Mouse (Mus musculus): Measurements from ENCODE around the gene Med16. TPM values are rescaled to one million over a fixed set of nuclear protein-coding genes. Genes with fewer than 3 reads are reported as not detected.
"Not testable (repeated sequence)": the region's sequence is repeated elsewhere in the genome, so short reads cannot be mapped to it uniquely, and the experiment has no call there.

Med16 gene
- polyA plus RNA-seq, 1 experiment from 2014 or later, result 33.2 TPM

DNA sequence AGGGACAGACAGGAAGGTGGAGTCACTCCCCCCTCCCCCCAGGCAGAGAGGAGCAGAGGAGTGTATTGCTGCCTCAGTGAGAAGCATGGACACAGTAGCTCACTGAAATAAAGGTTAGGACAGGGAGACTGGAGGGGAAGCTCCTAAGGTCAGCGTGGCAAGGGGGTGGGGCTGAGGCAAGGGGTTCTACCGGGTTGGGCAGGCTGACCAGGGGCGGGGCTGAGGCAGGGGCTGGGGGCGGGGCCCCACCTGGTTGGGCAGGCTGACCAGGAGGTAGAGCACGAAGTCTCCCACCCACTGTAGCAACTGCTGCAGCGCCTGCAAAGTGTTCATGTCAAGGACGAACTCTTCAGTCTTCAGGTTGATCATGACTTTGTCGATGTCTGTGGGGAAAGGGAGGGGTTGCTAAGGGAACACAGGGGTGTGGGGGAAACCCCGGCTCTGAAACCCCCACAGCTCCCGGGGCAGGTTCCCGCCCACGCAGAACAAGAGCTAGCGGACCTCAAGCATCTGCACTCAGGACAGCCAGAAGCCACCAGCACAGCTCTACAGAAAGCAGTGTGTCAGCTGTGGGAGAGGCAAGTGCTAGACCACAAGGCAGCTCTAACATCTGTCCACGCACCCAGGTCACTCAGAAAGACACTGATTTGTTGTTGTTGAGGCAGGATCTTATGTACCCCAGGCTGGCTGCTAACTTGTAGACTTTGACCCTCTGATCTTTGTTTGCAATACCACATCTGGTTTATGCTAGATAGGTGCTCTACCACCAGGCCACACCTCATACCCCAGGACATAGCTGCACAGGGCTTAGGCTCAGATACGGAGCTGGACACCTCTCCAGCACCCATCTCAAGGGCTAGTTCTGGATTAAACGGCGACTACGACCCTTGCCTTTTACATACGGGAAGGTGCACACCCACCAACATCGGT, 11.1 kb downstream of the Med16 start:
- Histone ChIP-seq H3K9ac (replicated peaks; ENCODE audit: low read depth, low read length) (no peak overlapping the region), H3K4me2 (ENCODE audit: low read depth, low read length) (no peak overlapping the region), H3K27me3 (ENCODE audit: control insufficient read depth, insufficient read depth, low read length) (no peaks in the 10 kb centered on the region), H3K9me3 (ENCODE audit: control insufficient read depth, low read length) (no peaks in the 10 kb centered on the region), H3K27ac (ENCODE audit: low read depth, low read length) (no peak overlapping the region), H3K4me1 (ENCODE audit: control insufficient read depth, insufficient read depth, low read length) (no peaks in the 10 kb centered on the region), H3K4me3 (ENCODE audit: low read depth, low read length) (no peak overlapping the region), H3K36me3 (ENCODE audit: control insufficient read depth, insufficient read depth, low read length) (peaks cover 21% of the 10 kb centered on the region)
- ATAC-seq (ENCODE audit: low read depth), result no peak
- WGBS, result 53% methylated on average over 19 of the region's 20 CpGs

DNA sequence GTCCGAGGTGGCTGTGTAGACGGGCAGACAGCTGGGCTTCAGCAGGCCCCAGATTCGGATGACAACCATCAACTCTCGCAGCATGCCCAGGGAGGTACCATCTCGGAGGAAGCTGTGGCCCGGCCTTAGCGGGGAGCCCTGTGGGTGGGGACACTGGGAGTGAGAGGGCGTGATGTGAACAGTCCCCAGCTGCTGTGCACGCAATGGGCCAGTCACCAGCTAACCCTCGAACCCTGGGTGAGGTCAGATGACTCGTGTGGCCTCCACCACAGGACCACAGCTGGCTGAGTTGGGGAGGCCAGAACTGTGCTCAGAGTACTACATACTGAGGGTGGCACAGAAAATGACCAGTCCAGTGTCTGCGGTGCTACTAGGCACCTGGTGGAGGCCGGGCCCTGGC, 11.9 kb downstream of the Med16 start:
- Histone ChIP-seq H3K27ac (ENCODE audit: low read depth, low read length) (no peak overlapping the region), H3K36me3 (ENCODE audit: control insufficient read depth, insufficient read depth, low read length) (peaks cover 21% of the 10 kb centered on the region), H3K4me1 (ENCODE audit: control insufficient read depth, insufficient read depth, low read length) (no peaks in the 10 kb centered on the region), H3K9ac (replicated peaks; ENCODE audit: low read depth, low read length) (no peak overlapping the region), H3K27me3 (ENCODE audit: control insufficient read depth, insufficient read depth, low read length) (no peaks in the 10 kb centered on the region), H3K4me2 (ENCODE audit: low read depth, low read length) (no peak overlapping the region), H3K9me3 (ENCODE audit: control insufficient read depth, low read length) (no peaks in the 10 kb centered on the region), H3K4me3 (ENCODE audit: low read depth, low read length) (no peak overlapping the region)
- WGBS, result 89% methylated on average over 13 of the region's 13 CpGs
- no peak for ATAC-seq (ENCODE audit: low read depth)

DNA sequence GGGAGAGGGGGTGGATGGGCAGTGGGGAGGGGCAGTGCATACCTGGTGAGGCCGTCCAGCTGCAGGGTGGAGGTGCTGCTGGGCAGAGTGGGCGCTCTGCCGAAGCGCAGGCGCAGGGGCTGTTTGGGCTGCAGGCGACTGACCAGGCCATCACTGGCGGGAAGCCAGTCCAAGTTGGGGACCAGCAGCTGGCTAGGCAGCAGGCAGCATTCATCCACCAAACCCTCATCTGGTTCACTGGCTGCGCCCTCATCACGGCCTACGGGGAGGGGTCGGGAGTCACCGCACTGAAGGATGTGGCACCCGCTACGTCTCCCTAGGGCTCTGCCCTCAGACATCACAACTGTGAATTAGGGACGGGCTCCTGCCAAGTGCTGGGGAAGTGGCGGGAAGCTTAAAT, 12.4 kb downstream of the Med16 start:
- no peak overlapping the region for H3K9ac ChIP-seq (replicated peaks; ENCODE audit: low read depth, low read length)
- no peaks in the 10 kb centered on the region for H3K4me1 ChIP-seq (ENCODE audit: control insufficient read depth, insufficient read depth, low read length)
- ATAC-seq (ENCODE audit: low read depth), result no peak
- no peaks in the 10 kb centered on the region for H3K27me3 ChIP-seq (ENCODE audit: control insufficient read depth, insufficient read depth, low read length)
- no peak overlapping the region for H3K4me2 ChIP-seq (ENCODE audit: low read depth, low read length)
- H3K4me3 ChIP-seq (ENCODE audit: low read depth, low read length), result no peak overlapping the region
- H3K36me3 ChIP-seq (ENCODE audit: control insufficient read depth, insufficient read depth, low read length), result peaks cover 21% of the 10 kb centered on the region
- no peaks in the 10 kb centered on the region for H3K9me3 ChIP-seq (ENCODE audit: control insufficient read depth, low read length)
- 91% methylated on average over 16 of the region's 16 CpGs for WGBS
- no peak overlapping the region for H3K27ac ChIP-seq (ENCODE audit: low read depth, low read length)

DNA sequence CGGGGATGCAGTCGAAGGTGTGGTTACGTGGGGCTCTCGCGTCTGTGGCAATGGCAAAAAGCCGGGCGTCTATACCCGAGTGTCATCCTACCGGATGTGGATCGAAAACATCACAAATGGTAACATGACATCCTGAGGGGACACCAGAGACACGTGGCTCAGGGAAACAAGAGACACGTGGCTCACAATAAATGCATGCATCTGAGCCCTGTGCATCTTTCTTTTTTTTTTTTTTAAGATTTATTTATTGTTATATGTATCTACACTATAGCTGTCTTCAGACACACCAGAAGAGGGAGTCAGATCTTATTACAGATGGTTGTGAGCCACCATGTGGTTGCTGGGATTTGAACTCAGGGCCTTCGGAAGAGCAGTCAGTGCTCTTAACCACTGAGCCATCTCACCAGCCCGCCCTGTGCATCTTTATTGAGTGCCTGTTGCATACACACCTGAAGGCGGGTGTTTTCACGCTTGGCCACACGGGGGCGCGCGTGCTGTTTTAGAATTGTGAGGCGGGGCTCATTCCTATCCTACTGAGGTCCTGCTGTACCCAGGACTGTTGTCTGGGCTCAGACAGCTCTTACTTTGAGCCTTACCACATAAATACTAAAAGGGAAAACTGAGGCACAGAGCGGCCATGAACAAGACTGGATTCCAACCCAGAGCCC, 16.1 kb downstream of the Med16 start:
- H3K27me3 ChIP-seq (ENCODE audit: control insufficient read depth, insufficient read depth, low read length); H3K4me2 ChIP-seq (ENCODE audit: low read depth, low read length); H3K9ac ChIP-seq (replicated peaks; ENCODE audit: low read depth, low read length); H3K27ac ChIP-seq (ENCODE audit: low read depth, low read length); H3K9me3 ChIP-seq (ENCODE audit: control insufficient read depth, low read length); H3K4me3 ChIP-seq (ENCODE audit: low read depth, low read length); H3K4me1 ChIP-seq (ENCODE audit: control insufficient read depth, insufficient read depth, low read length): not testable (repeated sequence)
- peak; percentile 61; the same call in 1 of the 2 replicates for ATAC-seq (ENCODE audit: low read depth)
- peaks cover 15% of the 10 kb centered on the region for H3K36me3 ChIP-seq (ENCODE audit: control insufficient read depth, insufficient read depth, low read length)
- 43% methylated on average over 22 of the region's 22 CpGs for WGBS

DNA sequence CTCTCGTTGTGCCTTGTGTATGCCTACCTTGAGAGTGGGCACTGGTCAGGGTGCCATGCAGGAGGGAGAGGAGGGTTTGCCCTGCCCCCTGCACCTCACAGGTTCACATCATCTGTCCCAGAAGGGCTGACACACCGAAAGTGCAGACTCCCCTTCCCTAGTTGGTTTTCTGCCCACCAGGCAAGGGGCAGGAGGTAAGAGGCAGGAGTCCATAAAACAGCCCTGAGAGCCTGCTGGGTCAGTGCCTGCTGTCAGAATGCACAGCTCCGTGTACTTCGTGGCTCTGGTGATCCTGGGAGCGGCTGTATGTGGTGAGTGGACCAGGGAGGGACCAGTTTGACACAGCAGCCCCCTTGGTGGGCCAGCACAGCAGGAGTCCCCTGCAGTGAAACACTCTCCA, 18.1 kb downstream of the Med16 start, which contains the start of gene Cfd:
TSS of gene Cfd (plus strand) at position 184 of the 400 bp plus-strand sequence.
- H3K36me3 ChIP-seq (ENCODE audit: control insufficient read depth, insufficient read depth, low read length), result peaks cover 7% of the 10 kb centered on the region; the same call in 1 of the 2 replicates
- no peaks in the 10 kb centered on the region for H3K9me3 ChIP-seq (ENCODE audit: control insufficient read depth, low read length)
- H3K27ac ChIP-seq (ENCODE audit: low read depth, low read length), result no peak within 1 kb of the TSS
- H3K4me2 ChIP-seq (ENCODE audit: low read depth, low read length), result no peak within 1 kb of the TSS
- no peaks in the 10 kb centered on the region for H3K27me3 ChIP-seq (ENCODE audit: control insufficient read depth, insufficient read depth, low read length)
- no peak within 1 kb of the TSS for H3K9ac ChIP-seq (replicated peaks; ENCODE audit: low read depth, low read length)
- H3K4me1 ChIP-seq (ENCODE audit: control insufficient read depth, insufficient read depth, low read length), result no peaks in the 10 kb centered on the region
- no peak within 1 kb of the TSS for H3K4me3 ChIP-seq (ENCODE audit: low read depth, low read length)
- WGBS, result 37% methylated on average over 5 of the region's 5 CpGs
- ATAC-seq (ENCODE audit: low read depth), result no peak

DNA sequence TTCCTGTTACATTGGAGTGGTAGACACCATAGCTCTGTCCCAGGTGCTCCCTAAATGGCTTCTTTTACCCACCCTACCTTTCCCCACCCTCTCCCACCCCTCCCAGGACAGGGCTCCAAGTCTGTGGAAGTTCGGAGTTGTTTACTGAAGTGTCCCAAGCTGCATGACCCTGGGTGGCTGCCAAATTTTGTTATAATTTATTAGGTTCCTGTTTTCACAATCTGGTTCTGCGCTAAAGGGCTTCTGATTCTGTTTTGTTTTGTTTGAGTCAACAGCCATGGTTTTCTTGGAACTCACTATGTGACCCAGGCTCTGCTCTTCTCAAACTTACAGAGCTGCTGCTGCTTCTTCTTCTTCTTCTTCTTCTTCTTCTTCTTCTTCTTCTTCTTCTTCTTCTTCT, 19.3 kb downstream of the Med16 start:
- WGBS, result 76% methylated on average over 2 of the region's 2 CpGs
- H3K27me3 ChIP-seq (ENCODE audit: control insufficient read depth, insufficient read depth, low read length), result no peaks in the 10 kb centered on the region
- ATAC-seq (ENCODE audit: low read depth), result no peak
- H3K36me3 ChIP-seq (ENCODE audit: control insufficient read depth, insufficient read depth, low read length), result no peaks in the 10 kb centered on the region
- no peak overlapping the region for H3K4me3 ChIP-seq (ENCODE audit: low read depth, low read length)
- H3K4me2 ChIP-seq (ENCODE audit: low read depth, low read length), result no peak overlapping the region
- no peak overlapping the region for H3K9ac ChIP-seq (replicated peaks; ENCODE audit: low read depth, low read length)
- no peaks in the 10 kb centered on the region for H3K4me1 ChIP-seq (ENCODE audit: control insufficient read depth, insufficient read depth, low read length)
- H3K27ac ChIP-seq (ENCODE audit: low read depth, low read length), result no peak overlapping the region
- no peaks in the 10 kb centered on the region for H3K9me3 ChIP-seq (ENCODE audit: control insufficient read depth, low read length)

DNA sequence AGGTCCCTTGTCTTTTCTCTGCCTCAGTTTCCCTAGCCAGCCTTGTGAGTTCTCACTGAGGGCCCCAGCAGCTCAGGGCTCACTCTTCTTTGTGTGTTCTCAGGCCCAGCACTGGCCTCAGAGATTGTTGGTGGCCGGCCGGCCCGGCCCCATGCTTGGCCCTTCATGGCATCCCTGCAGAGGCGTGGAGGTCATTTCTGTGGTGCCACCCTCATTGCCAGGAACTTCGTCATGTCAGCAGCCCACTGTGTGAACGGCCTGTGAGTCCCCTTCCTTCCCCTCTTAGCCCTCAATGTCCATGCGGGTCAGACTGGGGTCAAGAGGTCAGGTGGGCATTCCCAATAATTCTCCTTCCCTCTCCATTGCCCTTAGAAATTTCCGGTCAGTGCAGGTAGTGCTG, 22.1 kb downstream of the Med16 start:
- H3K27ac ChIP-seq (ENCODE audit: low read depth, low read length), result no peak overlapping the region
- no peaks in the 10 kb centered on the region for H3K9me3 ChIP-seq (ENCODE audit: control insufficient read depth, low read length)
- H3K4me2 ChIP-seq (ENCODE audit: low read depth, low read length), result no peak overlapping the region
- H3K4me1 ChIP-seq (ENCODE audit: control insufficient read depth, insufficient read depth, low read length), result no peaks in the 10 kb centered on the region; the same call in 1 of the 2 replicates
- no peak for ATAC-seq (ENCODE audit: low read depth)
- no peak overlapping the region for H3K9ac ChIP-seq (replicated peaks; ENCODE audit: low read depth, low read length)
- no peaks in the 10 kb centered on the region for H3K36me3 ChIP-seq (ENCODE audit: control insufficient read depth, insufficient read depth, low read length)
- H3K4me3 ChIP-seq (ENCODE audit: low read depth, low read length), result no peak overlapping the region
- no peaks in the 10 kb centered on the region for H3K27me3 ChIP-seq (ENCODE audit: control insufficient read depth, insufficient read depth, low read length)
- 77% methylated on average over 8 of the region's 8 CpGs for WGBS

DNA sequence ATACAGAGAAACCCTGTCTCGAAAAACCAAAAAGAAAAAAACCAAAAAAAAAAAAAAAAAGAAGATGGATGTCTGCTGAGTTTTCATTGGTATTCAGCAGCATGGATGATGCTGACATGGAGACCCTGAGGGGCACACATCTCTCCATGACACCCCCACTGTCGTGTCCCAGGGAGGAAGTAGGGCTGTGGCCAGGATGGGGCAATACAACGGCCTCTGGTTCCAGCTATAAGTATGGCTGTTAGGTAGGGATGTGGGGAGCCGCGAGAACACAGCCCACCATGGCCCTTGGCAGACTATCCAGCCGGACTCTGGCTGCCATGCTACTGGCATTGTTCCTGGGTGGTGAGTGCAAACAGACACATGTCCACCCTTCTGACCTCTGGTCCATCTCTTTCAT, 22.7 kb downstream of the Med16 start, which contains the start of gene Elane:
TSS of gene Elane (plus strand) at position 194 of the 400 bp plus-strand sequence.
- no peaks in the 10 kb centered on the region for H3K27me3 ChIP-seq (ENCODE audit: control insufficient read depth, insufficient read depth, low read length)
- no peak within 1 kb of the TSS for H3K4me3 ChIP-seq (ENCODE audit: low read depth, low read length)
- 77% methylated on average over 6 of the region's 6 CpGs for WGBS
- no peaks in the 10 kb centered on the region; the same call in 1 of the 2 replicates for H3K4me1 ChIP-seq (ENCODE audit: control insufficient read depth, insufficient read depth, low read length)
- H3K9ac ChIP-seq (replicated peaks; ENCODE audit: low read depth, low read length), result no peak within 1 kb of the TSS
- no peak within 1 kb of the TSS for H3K4me2 ChIP-seq (ENCODE audit: low read depth, low read length)
- no peak for ATAC-seq (ENCODE audit: low read depth)
- H3K36me3 ChIP-seq (ENCODE audit: control insufficient read depth, insufficient read depth, low read length), result no peaks in the 10 kb centered on the region
- H3K9me3 ChIP-seq (ENCODE audit: control insufficient read depth, low read length), result no peaks in the 10 kb centered on the region
- H3K27ac ChIP-seq (ENCODE audit: low read depth, low read length), result no peak within 1 kb of the TSS

DNA sequence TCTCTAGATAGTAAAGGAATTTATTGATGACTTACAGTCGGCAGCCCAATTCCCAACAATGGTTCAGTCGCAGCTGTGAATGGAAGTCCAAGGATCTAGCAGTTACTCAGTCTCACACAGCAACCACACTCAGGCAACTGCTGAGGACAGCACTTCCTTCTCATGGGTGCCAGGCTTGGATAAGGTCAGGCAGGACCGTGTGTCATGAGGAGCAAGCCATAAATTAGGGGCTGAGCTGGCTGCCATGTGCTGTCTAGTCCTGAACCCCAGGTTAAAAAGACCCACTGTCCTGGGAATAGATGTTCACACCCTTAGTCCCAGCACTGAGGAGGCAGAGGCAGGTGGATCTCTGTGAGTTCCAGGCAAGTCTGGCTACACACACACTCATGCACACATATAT, 23.8 kb downstream of the Med16 start:
- not testable (repeated sequence) for H3K9ac ChIP-seq (replicated peaks; ENCODE audit: low read depth, low read length); H3K36me3 ChIP-seq (ENCODE audit: control insufficient read depth, insufficient read depth, low read length); ATAC-seq (ENCODE audit: low read depth); H3K4me1 ChIP-seq (ENCODE audit: control insufficient read depth, insufficient read depth, low read length); H3K27ac ChIP-seq (ENCODE audit: low read depth, low read length); H3K9me3 ChIP-seq (ENCODE audit: control insufficient read depth, low read length); H3K27me3 ChIP-seq (ENCODE audit: control insufficient read depth, insufficient read depth, low read length); H3K4me3 ChIP-seq (ENCODE audit: low read depth, low read length); H3K4me2 ChIP-seq (ENCODE audit: low read depth, low read length)
- WGBS, result 68% methylated on average over 3 of the region's 3 CpGs
